Mouse (Mus musculus) limb, embryonic 10.5 days (tissue): ENCODE results near the gene Olfr642. TPM values are rescaled to one million over a fixed set of nuclear protein-coding genes. Genes with fewer than 3 reads are reported as not detected.

ENCODE experiments used
- polyA plus RNA-seq: library from polyadenylated mRNA; unstranded; fragments of >200 nt; fragmentation: Nextera tagmentation; extraction: Ambion mirVana; gene quantifications from 2 replicates; pipeline ENCODE4 v1.2.1, GENCODE M21; 2016

Olfr642 gene
- polyA plus RNA-seq, 1 experiment from 2014 or later: not detected

Other genes starting within 250 kb of the Olfr642 start
- 172 and 327 TPM in 2 replicates for gene Hbb-bt, start 238.7 kb downstream of the Olfr642 start, polyA plus RNA-seq
- gene Hbb-bs, start 224.6 kb downstream of the Olfr642 start, polyA plus RNA-seq: 49.0 and 110 TPM in 2 replicates
- 0.29 TPM in 1 of 2 replicates, not detected in the other for gene Hbb-bh2, start 212.1 kb downstream of the Olfr642 start, polyA plus RNA-seq
- 2,391 and 3,747 TPM in 2 replicates for gene Hbb-bh1, start 209.5 kb downstream of the Olfr642 start, polyA plus RNA-seq
- 6,719 and 7,575 TPM in 2 replicates for gene Hbb-y, start 199.4 kb downstream of the Olfr642 start, polyA plus RNA-seq
- not detected in 2 replicates for gene Olfr66, start 166.4 kb downstream of the Olfr642 start, polyA plus RNA-seq
- not detected in 2 replicates for gene Olfr64, start 158.2 kb downstream of the Olfr642 start, polyA plus RNA-seq
- gene Olfr65, start 149.2 kb downstream of the Olfr642 start, polyA plus RNA-seq: not detected in 2 replicates
- gene Olfr631, start 123.8 kb downstream of the Olfr642 start, polyA plus RNA-seq: not detected in 2 replicates
- not detected in 2 replicates for gene Olfr632, start 118.3 kb downstream of the Olfr642 start, polyA plus RNA-seq
- gene Olfr633, start 108.2 kb downstream of the Olfr642 start, polyA plus RNA-seq: not detected in 2 replicates
- not detected in 2 replicates for gene Olfr635, start 81.5 kb downstream of the Olfr642 start, polyA plus RNA-seq
- gene Olfr638, start 53.9 kb downstream of the Olfr642 start, polyA plus RNA-seq: not detected in 2 replicates
- gene Olfr639, start 35.4 kb downstream of the Olfr642 start, polyA plus RNA-seq: 0.03 TPM in 1 of 2 replicates, not detected in the other
- gene Olfr640, start 27.1 kb downstream of the Olfr642 start, polyA plus RNA-seq: not detected in 2 replicates
- gene Olfr641, start 17.2 kb downstream of the Olfr642 start, polyA plus RNA-seq: not detected in 2 replicates
- not detected in 2 replicates for gene 4930516K23Rik, start 8.8 kb upstream of the Olfr642 start, polyA plus RNA-seq
- not detected in 2 replicates for gene Olfr644, start 19.2 kb upstream of the Olfr642 start, polyA plus RNA-seq
- not detected in 2 replicates for gene Olfr645, start 32.8 kb upstream of the Olfr642 start, polyA plus RNA-seq
- gene Olfr646, start 52.2 kb upstream of the Olfr642 start, polyA plus RNA-seq: not detected in 2 replicates
- not detected in 2 replicates for gene Ubqln5, start 77.2 kb upstream of the Olfr642 start, polyA plus RNA-seq
- gene Olfr643, start 84.7 kb upstream of the Olfr642 start, polyA plus RNA-seq: not detected in 2 replicates
- not detected in 2 replicates for gene Ubqln3, start 90.6 kb upstream of the Olfr642 start, polyA plus RNA-seq
- gene Ubqlnl, start 97.9 kb upstream of the Olfr642 start, polyA plus RNA-seq: not detected in 2 replicates
- gene Olfm5, start 112.2 kb upstream of the Olfr642 start, polyA plus RNA-seq: not detected in 2 replicates
- 0.16 and 0.29 TPM in 2 replicates for gene Olfr648, start 130.7 kb upstream of the Olfr642 start, polyA plus RNA-seq
- not detected in 2 replicates for gene Olfr649, start 143.3 kb upstream of the Olfr642 start, polyA plus RNA-seq
- gene Trim6, start 166.1 kb upstream of the Olfr642 start, polyA plus RNA-seq: 6.4 and 7.0 TPM in 2 replicates
- gene Trim34a, start 191.8 kb upstream of the Olfr642 start, polyA plus RNA-seq: 0.31 and 0.91 TPM in 2 replicates
- not detected in 2 replicates for gene Trim5, start 235.4 kb upstream of the Olfr642 start, polyA plus RNA-seq